Mouse (Mus musculus) neural tube, embryonic 12.5 days (tissue): ENCODE measurements around the gene Cep290. TPM values are rescaled to one million over a fixed set of nuclear protein-coding genes. Genes with fewer than 3 reads are reported as not detected.
"Not testable (repeated sequence)": the region's sequence is repeated elsewhere in the genome, so short reads cannot be mapped to it uniquely, and the experiment has no call there.

Source experiments
- ATAC-seq: fragments of 200-750 bp; cut with Nextera tagmentation; 2 replicates; pipeline ENCODE4 v1.8.0; 2017; ENCODE audit warnings: low read depth, mild to moderate bottlenecking, moderate TSS enrichment, moderate library complexity; ENCODE audit not compliant: low FRiP score
- H3K27ac ChIP-seq: fragments of 300-500 bp; sonication (generic); 2 replicates; pipeline ENCODE4 v1.5.1; 2016
- H3K27me3 ChIP-seq: fragments of 300-500 bp; sonication (generic); replicated peaks from 2 replicates; pipeline ENCODE4 v1.6.1; 2016; ENCODE audit warnings: mild to moderate bottlenecking
- H3K36me3 ChIP-seq: fragments of 300-500 bp; sonication (generic); 2 replicates; pipeline ENCODE4 v1.6.1; 2016; ENCODE audit warnings: mild to moderate bottlenecking
- H3K4me1 ChIP-seq: fragments of 300-500 bp; sonication (generic); 2 replicates; pipeline ENCODE4 v1.6.1; 2016
- H3K4me2 ChIP-seq: fragments of 300-500 bp; sonication (generic); replicated peaks from 2 replicates; pipeline ENCODE4 v1.6.1; 2016; ENCODE audit warnings: mild to moderate bottlenecking
- H3K4me3 ChIP-seq: fragments of 300-500 bp; sonication (generic); 2 replicates; pipeline ENCODE4 v1.5.1; 2016
- H3K9ac ChIP-seq: fragments of 300-500 bp; sonication (generic); 2 replicates; pipeline ENCODE4 v1.6.1; 2016; ENCODE audit warnings: mild to moderate bottlenecking
- H3K9me3 ChIP-seq: fragments of 300-500 bp; sonication (generic); 2 replicates; pipeline ENCODE4 v1.6.1; 2016; ENCODE audit warnings: mild to moderate bottlenecking
- WGBS: fragments of 180-500 bp; shearing (Covaris S2); methylation state at CpG from one replicate; pipeline ENCODE4 v1.1.7; 2016; 5-methylcytosine and 5-hydroxymethylcytosine counted together
- polyA plus RNA-seq: library from polyadenylated mRNA; unstranded; fragments of >200 nt; fragmentation: Nextera tagmentation; extraction: Ambion mirVana; gene quantifications from 2 replicates; pipeline ENCODE4 v1.2.1, GENCODE M21; 2016

The Cep290 gene
- polyA plus RNA-seq, 1 experiment from 2014 or later, result 6.0 TPM

GRCm38 (mm10) chr10:100556566-100557175, 69.3 kb downstream of the Cep290 start:
- Histone ChIP-seq H3K4me3 (no peak overlapping the region), H3K4me1 (no peaks in the 10 kb centered on the region), H3K9ac (no peak overlapping the region), H3K4me2 (no peak overlapping the region), H3K27ac (no peak overlapping the region), H3K9me3 (no peaks in the 10 kb centered on the region), H3K27me3 (no peaks in the 10 kb centered on the region), H3K36me3 (no peaks in the 10 kb centered on the region)
- ATAC-seq, result no peak
- 84% methylated on average over 3 of the region's 3 CpGs for WGBS

GRCm38 (mm10) chr10:100560194-100560883, 73.0 kb downstream of the Cep290 start:
- H3K27me3 ChIP-seq, H3K4me3 ChIP-seq, H3K4me1 ChIP-seq, H3K27ac ChIP-seq, ATAC-seq, H3K9ac ChIP-seq, H3K4me2 ChIP-seq, H3K9me3 ChIP-seq: not testable (repeated sequence)
- peaks cover 17% of the 10 kb centered on the region for H3K36me3 ChIP-seq
- 93% methylated on average over 3 of the region's 3 CpGs for WGBS

- ATAC-seq, result no peak
- H3K4me1 ChIP-seq, result no peaks in the 10 kb centered on the region
- 93% methylated on average over 3 of the region's 3 CpGs for WGBS
- no peak overlapping the region for H3K4me2 ChIP-seq
- H3K27ac ChIP-seq, result no peak overlapping the region
- no peaks in the 10 kb centered on the region for H3K27me3 ChIP-seq
- no peak overlapping the region for H3K9ac ChIP-seq
- no peak overlapping the region for H3K4me3 ChIP-seq
- no peaks in the 10 kb centered on the region for H3K9me3 ChIP-seq
- peaks cover 35% of the 10 kb centered on the region for H3K36me3 ChIP-seq
These were observed 76.8 kb downstream of the Cep290 start for GRCm38 (mm10) chr10:100564112-100564511.

- ATAC-seq, result no peak
- H3K4me2 ChIP-seq, result no peak overlapping the region
- no peak overlapping the region for H3K4me3 ChIP-seq
- H3K4me1 ChIP-seq, result no peaks in the 10 kb centered on the region
- H3K27me3 ChIP-seq, result no peaks in the 10 kb centered on the region
- H3K27ac ChIP-seq, result no peak overlapping the region
- no peak overlapping the region for H3K9ac ChIP-seq
- H3K9me3 ChIP-seq, result no peaks in the 10 kb centered on the region
- H3K36me3 ChIP-seq, result peaks cover 25% of the 10 kb centered on the region
- 92% methylated on average over 3 of the region's 3 CpGs for WGBS
These were observed 84.3 kb downstream of the Cep290 start for GRCm38 (mm10) chr10:100571707-100572106.

GRCm38 (mm10) chr10:100574505-100575149, 87.3 kb downstream of the Cep290 start:
- Histone ChIP-seq H3K9me3 (no peaks in the 10 kb centered on the region), H3K4me1 (no peaks in the 10 kb centered on the region), H3K27me3 (no peaks in the 10 kb centered on the region), H3K9ac (no peak overlapping the region), H3K27ac (no peak overlapping the region), H3K4me2 (no peak overlapping the region), H3K36me3 (peaks cover 18% of the 10 kb centered on the region), H3K4me3 (no peak overlapping the region)
- WGBS, result 93% methylated on average over 7 of the region's 7 CpGs
- no peak for ATAC-seq

- no peak for ATAC-seq
- no peaks in the 10 kb centered on the region for H3K9me3 ChIP-seq
- WGBS, result 92% methylated on average over 7 of the region's 7 CpGs
- H3K27ac ChIP-seq, result no peak overlapping the region
- H3K4me3 ChIP-seq, result no peak overlapping the region
- no peaks in the 10 kb centered on the region for H3K4me1 ChIP-seq
- no peak overlapping the region for H3K4me2 ChIP-seq
- H3K27me3 ChIP-seq, result no peaks in the 10 kb centered on the region
- H3K36me3 ChIP-seq, result peaks cover 18% of the 10 kb centered on the region
- H3K9ac ChIP-seq, result no peak overlapping the region
These were observed 87.9 kb downstream of the Cep290 start for GRCm38 (mm10) chr10:100575294-100575693.

- 91% methylated on average over 3 of the region's 3 CpGs for WGBS
- no peaks in the 10 kb centered on the region for H3K4me1 ChIP-seq
- ATAC-seq, result no peak
These were observed 96.8 kb downstream of the Cep290 start for GRCm38 (mm10) chr10:100584178-100584577.

GRCm38 (mm10) chr10:100588524-100588923, 101.2 kb downstream of the Cep290 start:
- WGBS, result 50% methylated on average over 7 of the region's 7 CpGs
- Histone ChIP-seq H3K36me3 (peaks cover 4% of the 10 kb centered on the region; the same call in 1 of the 2 replicates), H3K9me3 (no peaks in the 10 kb centered on the region), H3K4me2 (peak overlapping the region; percentile 66), H3K27ac (no peak overlapping the region), H3K4me3 (peak overlapping the region; percentile 58), H3K9ac (peak overlapping the region; percentile 64), H3K4me1 (no peaks in the 10 kb centered on the region), H3K27me3 (no peaks in the 10 kb centered on the region)
- ATAC-seq, result peak; percentile 50

More at GRCm38 (mm10) chr10:100584178-100584577, 96.8 kb downstream of the Cep290 start:
- no peaks in the 10 kb centered on the region for H3K9me3 ChIP-seq
- H3K9ac ChIP-seq, result no peak overlapping the region
- H3K36me3 ChIP-seq, result peaks cover 4% of the 10 kb centered on the region; the same call in 1 of the 2 replicates
- no peak overlapping the region for H3K4me2 ChIP-seq
- H3K27me3 ChIP-seq, result no peaks in the 10 kb centered on the region
- no peak overlapping the region for H3K4me3 ChIP-seq
- H3K27ac ChIP-seq, result no peak overlapping the region

GRCm38 (mm10) chr10:100588932-100589388, 101.6 kb downstream of the Cep290 start:
- 0% methylated on average over 31 of the region's 31 CpGs for WGBS
- peak; percentile 99 for ATAC-seq
- peak overlapping the region; percentile 64 for H3K9ac ChIP-seq
- H3K9me3 ChIP-seq, result no peaks in the 10 kb centered on the region
- H3K4me1 ChIP-seq, result no peaks in the 10 kb centered on the region
- peaks cover 4% of the 10 kb centered on the region; the same call in 1 of the 2 replicates for H3K36me3 ChIP-seq
- H3K27ac ChIP-seq, result 0 out of 2 replicates have a peak overlapping the region, but pooled peaks have one; percentile 28
- peak overlapping the region; percentile 58 for H3K4me3 ChIP-seq
- H3K27me3 ChIP-seq, result no peaks in the 10 kb centered on the region
- H3K4me2 ChIP-seq, result peak overlapping the region; percentile 66

- Histone ChIP-seq H3K4me1 (no peaks in the 10 kb centered on the region), H3K27ac (no peak within 1 kb of the TSS), H3K27me3 (no peaks in the 10 kb centered on the region), H3K36me3 (no peaks in the 10 kb centered on the region), H3K4me2 (peak within 1 kb of the TSS; percentile 66), H3K9me3 (no peaks in the 10 kb centered on the region), H3K4me3 (peak within 1 kb of the TSS; percentile 58; the same call in 1 of the 2 replicates), H3K9ac (no peak within 1 kb of the TSS)
- ATAC-seq, result no peak
- WGBS, result 78% methylated on average over 1 of the region's 1 CpGs
These were observed 103.0 kb downstream of the Cep290 start, which contains the start of the genes 4930430F08Rik and 1700017N19Rik for GRCm38 (mm10) chr10:100590323-100590722. Gene 4930430F08Rik, minus strand, starts transcription at chr10:100590423. Gene 1700017N19Rik, plus strand, starts transcription at chr10:100590484.

- Histone ChIP-seq H3K27me3 (no peaks in the 10 kb centered on the region), H3K4me1 (no peaks in the 10 kb centered on the region), H3K4me2 (no peak overlapping the region), H3K4me3 (no peak overlapping the region), H3K9ac (no peak overlapping the region), H3K9me3 (no peaks in the 10 kb centered on the region), H3K27ac (no peak overlapping the region), H3K36me3 (no peaks in the 10 kb centered on the region)
- ATAC-seq, result no peak
- 74% methylated on average over 3 of the region's 3 CpGs for WGBS
These were observed 111.0 kb downstream of the Cep290 start for GRCm38 (mm10) chr10:100598339-100598738.

- no peak overlapping the region for H3K27ac ChIP-seq
- H3K4me3 ChIP-seq, result no peak overlapping the region
- H3K27me3 ChIP-seq, result no peaks in the 10 kb centered on the region
- no peaks in the 10 kb centered on the region for H3K36me3 ChIP-seq
- H3K9ac ChIP-seq, result no peak overlapping the region
- WGBS, result 84% methylated on average over 9 of the region's 9 CpGs
- ATAC-seq, result no peak
- no peaks in the 10 kb centered on the region for H3K4me1 ChIP-seq
- H3K4me2 ChIP-seq, result no peak overlapping the region
- no peaks in the 10 kb centered on the region for H3K9me3 ChIP-seq
These were observed 116.2 kb downstream of the Cep290 start for GRCm38 (mm10) chr10:100603511-100603910.
